Comparison of ENCODE assay signal across 21 mouse cellular contexts in genomic region chr8:74987436-74987835, GRCm38 (mm10). TPM values are rescaled to one million over a fixed set of nuclear protein-coding genes. Genes with fewer than 3 reads are reported as not detected.
DNase-seq lines count a peak whose midpoint lies in the region; TF ChIP-seq lines count a peak whose summit lies in the region.
"Had no signal": no experiment of that assay in that cellular context is flagged by ENCODE, and none has a peak within 500 bp of the region (broad histone marks: within the 10 kb centered on the region; RNA-seq: fewer than 3 reads in every experiment).

No protein-coding gene starts in this region.

- H3K27me3 ChIP-seq in E14TG2a.4 (ENCODE audit: insufficient read depth, low read length), result no peaks in the 10 kb centered on the region
- peaks cover 11% of the 10 kb centered on the region for H3K27me3 ChIP-seq in forebrain, embryonic 10.5 days (ENCODE audit: poor library complexity, severe bottlenecking)
- H3K27me3 ChIP-seq: embryonic facial prominence, embryonic 15.5 days; forebrain, embryonic 15.5 days had no signal

- no peak overlapping the region for H3K27ac ChIP-seq in forebrain, embryonic 10.5 days
- H3K27ac ChIP-seq: embryonic facial prominence, embryonic 13.5 days; embryonic facial prominence, embryonic 15.5 days; forebrain, embryonic 13.5 days; forebrain, embryonic 15.5 days had no signal

- DNase-seq in ES-CJ7 (ENCODE audit: low read depth, low spot score), result peak; percentile 64
- peak; percentile 59 for DNase-seq in ZHBTc4 (ENCODE audit: low read depth, low spot score)
- DNase-seq in forebrain, embryonic 10.5 days (ENCODE audit: extremely low spot score, low spot score), result no peak
- no peak for DNase-seq in frontal cortex, postnatal 36 days (ENCODE audit: low spot score in 2 of 2)
- DNase-seq: adrenal gland, adult 2 months; adrenal gland, postnatal 10 days; adrenal gland, postnatal 25 days; cerebellum, adult 11 months; cerebellum, adult 18-20 months; cerebellum, adult 8-10 months; cerebellum, adult 9-11 months; cerebellum, postnatal 14 days; cerebellum, postnatal 36 days; embryo, embryonic 11 days; forebrain, postnatal 0 days had no signal

- no peak for TF ChIP-seq CTCF in E14TG2a.4 (conservative IDR thresholded peaks at IDR 0.05; ENCODE audit: low read length)

- H3K9me3 ChIP-seq in E14TG2a.4 (ENCODE audit: low read length), result no peaks in the 10 kb centered on the region
- H3K9me3 ChIP-seq in forebrain, embryonic 10.5 days, result no peaks in the 10 kb centered on the region
- H3K9me3 ChIP-seq: embryonic facial prominence, embryonic 13.5 days; embryonic facial prominence, embryonic 15.5 days; forebrain, embryonic 15.5 days had no signal

- H3K36me3 ChIP-seq in E14TG2a.4 (ENCODE audit: insufficient read depth, low read length), result no peaks in the 10 kb centered on the region
- no peaks in the 10 kb centered on the region for H3K36me3 ChIP-seq in forebrain, embryonic 10.5 days (replicated peaks)
- H3K36me3 ChIP-seq: embryonic facial prominence, embryonic 13.5 days; embryonic facial prominence, embryonic 15.5 days; forebrain, embryonic 15.5 days had no signal

- peak overlapping the region; percentile 51; the same call in 1 of the 2 replicates for H3K4me3 ChIP-seq in E14TG2a.4 (replicated peaks; ENCODE audit: low read length)
- no peak overlapping the region for H3K4me3 ChIP-seq in forebrain, embryonic 10.5 days
- H3K4me3 ChIP-seq: embryonic facial prominence, embryonic 13.5 days; embryonic facial prominence, embryonic 15.5 days; erythroblast, embryonic 14.5 days; forebrain, embryonic 13.5 days; forebrain, embryonic 15.5 days had no signal

- peaks cover 55% of the 10 kb centered on the region for H3K4me1 ChIP-seq in E14TG2a.4 (replicated peaks; ENCODE audit: low read depth, low read length)
- H3K4me1 ChIP-seq in forebrain, embryonic 10.5 days, result peaks cover 5% of the 10 kb centered on the region; the same call in 1 of the 2 replicates
- H3K4me1 ChIP-seq: embryonic facial prominence, embryonic 13.5 days; embryonic facial prominence, embryonic 15.5 days; forebrain, embryonic 13.5 days; forebrain, embryonic 15.5 days had no signal

- 85% methylated on average over 5 of the region's 5 CpGs for WGBS in forebrain, embryonic 10.5 days

RNA-seq across cellular contexts. Expression of gene Hmgxb4, which starts 5.7 kb away (rescaled TPM):
- 49.5 and 51.2 TPM in 2 replicates for polyA plus RNA-seq in forebrain, embryonic 10.5 days (2016; fragmentation: Nextera tagmentation; extraction: Ambion mirVana)

RNA-seq across cellular contexts. Expression of gene Tom1, which starts 46.1 kb away (rescaled TPM):
- 28.9 and 30.0 TPM in 2 replicates for polyA plus RNA-seq in forebrain, embryonic 10.5 days (2016; fragmentation: Nextera tagmentation; extraction: Ambion mirVana)

Comparison
In these comparisons a context has a peak if more than half of its experiments do, and no peak if none do; other contexts are left out.
1. DNase-seq: peak in ES-CJ7 (single experiment) and ZHBTc4 (single experiment); none in forebrain, embryonic 10.5 days (single experiment) and frontal cortex, postnatal 36 days (0 of 2).